In genomic region chr7:19160115-19160514, GRCm38 (mm10) we compare ENCODE assay signal across 7 mouse cellular contexts. TPM values are rescaled to one million over a fixed set of nuclear protein-coding genes. Genes with fewer than 3 reads are reported as not detected.
A peak's percentile ranks its signal among the peaks of the same experiment; 100 is the strongest.
DNase-seq lines count a peak whose midpoint lies in the region; ATAC-seq lines count a peak whose summit lies in the region.

No protein-coding gene starts in this region.

- peak overlapping the region; percentile 37 for H3K4me2 ChIP-seq in forebrain, embryonic 16.5 days (ENCODE audit: low read length)
- H3K4me2 ChIP-seq in liver, embryonic 11.5 days: peak overlapping the region; percentile 83
- peak overlapping the region; percentile 74 for H3K4me2 ChIP-seq in stomach, embryonic 14.5 days (replicated peaks; ENCODE audit: low read depth, low read length)

- under 1% methylated on average over 20 of the region's 20 CpGs for WGBS in forebrain, embryonic 16.5 days
- WGBS in liver, embryonic 11.5 days: 2% methylated on average over 20 of the region's 20 CpGs
- WGBS in stomach, embryonic 14.5 days: 1% methylated on average over 20 of the region's 20 CpGs

- peak overlapping the region; percentile 27 for H3K4me3 ChIP-seq in forebrain, embryonic 16.5 days (replicated peaks; ENCODE audit: low read length)
- peak overlapping the region; percentile 43 for H3K4me3 ChIP-seq in liver, embryonic 11.5 days (ENCODE audit: low read depth, low read length)
- H3K4me3 ChIP-seq in stomach, embryonic 14.5 days (ENCODE audit: low read depth, low read length): peak overlapping the region; percentile 37

- H3K27me3 ChIP-seq in forebrain, embryonic 16.5 days (replicated peaks; ENCODE audit: control insufficient read depth, insufficient read depth, low read length): peaks cover 4% of the 10 kb centered on the region; the same call in 1 of the 2 replicates
- peaks cover 26% of the 10 kb centered on the region for H3K27me3 ChIP-seq in liver, embryonic 11.5 days (replicated peaks; ENCODE audit: control insufficient read depth, insufficient read depth, low read length)
- H3K27me3 ChIP-seq in stomach, embryonic 14.5 days (ENCODE audit: control insufficient read depth, insufficient read depth, low read length): 0 out of 2 replicates have a peak, but pooled peaks cover 6% of the 10 kb centered on the region

- no peak overlapping the region for H3K27ac ChIP-seq in forebrain, embryonic 16.5 days (ENCODE audit: low read length)
- no peak overlapping the region for H3K27ac ChIP-seq in liver, embryonic 11.5 days (ENCODE audit: low read depth, low read length)
- no peak overlapping the region for H3K27ac ChIP-seq in stomach, embryonic 14.5 days (ENCODE audit: low read length)

- DNase-seq in thymus, postnatal 4 days: peak; percentile 53
- DNase-seq in thymus, postnatal 10 days (ENCODE audit: low spot score in 2 of 2): no peak
- peak; percentile 78 for DNase-seq in liver, embryonic 11.5 days (ENCODE audit: low spot score)
- DNase-seq in right cerebral cortex, postnatal 14 days: no peak

- peak overlapping the region; percentile 3; the same call in 1 of the 2 replicates for H3K9ac ChIP-seq in forebrain, embryonic 16.5 days (replicated peaks; ENCODE audit: low read depth, low read length)
- no peak overlapping the region for H3K9ac ChIP-seq in liver, embryonic 11.5 days (ENCODE audit: low read depth, low read length)
- no peak overlapping the region; the same call in 1 of the 2 replicates for H3K9ac ChIP-seq in stomach, embryonic 14.5 days (replicated peaks; ENCODE audit: low read depth, low read length)

- H3K9me3 ChIP-seq in forebrain, embryonic 16.5 days (ENCODE audit: control insufficient read depth, low read length): no peaks in the 10 kb centered on the region
- no peaks in the 10 kb centered on the region for H3K9me3 ChIP-seq in liver, embryonic 11.5 days (ENCODE audit: control insufficient read depth, low read length)
- no peaks in the 10 kb centered on the region for H3K9me3 ChIP-seq in stomach, embryonic 14.5 days (ENCODE audit: control insufficient read depth, low read depth, low read length)

- no peaks in the 10 kb centered on the region for H3K36me3 ChIP-seq in forebrain, embryonic 16.5 days (ENCODE audit: control insufficient read depth, insufficient read depth)
- H3K36me3 ChIP-seq in liver, embryonic 11.5 days (ENCODE audit: control insufficient read depth, insufficient read depth, low read length): peaks cover under 1% of the 10 kb centered on the region; the same call in 1 of the 2 replicates
- H3K36me3 ChIP-seq in stomach, embryonic 14.5 days (ENCODE audit: control insufficient read depth, insufficient read depth, low read length): no peaks in the 10 kb centered on the region

- H3K4me1 ChIP-seq in forebrain, embryonic 16.5 days (replicated peaks; ENCODE audit: control insufficient read depth, insufficient read depth, low read length): peaks cover 44% of the 10 kb centered on the region
- H3K4me1 ChIP-seq in liver, embryonic 11.5 days (replicated peaks; ENCODE audit: control insufficient read depth, insufficient read depth, low read length): peaks cover 36% of the 10 kb centered on the region
- peaks cover 25% of the 10 kb centered on the region for H3K4me1 ChIP-seq in stomach, embryonic 14.5 days (ENCODE audit: control insufficient read depth, insufficient read depth, low read length)

- peak; percentile 14; the same call in 1 of the 2 replicates for ATAC-seq in forebrain, embryonic 16.5 days
- ATAC-seq in liver, embryonic 11.5 days (replicated peaks; ENCODE audit: low FRiP score): peak; percentile 67
- ATAC-seq in stomach, embryonic 14.5 days (ENCODE audit: insufficient number of reproducible peaks, insufficient read depth, low FRiP score, low read depth): peak; percentile 48; the same call in 1 of the 2 replicates
- ATAC-seq in activated CD4-positive, CD25-positive, alpha-beta regulatory T cell, adult 4 months: no peak

RNA-seq across cellular contexts. Expression of gene Gipr, which starts 5.8 kb away (rescaled TPM):
- polyA plus RNA-seq in forebrain, embryonic 16.5 days (2015; fragmentation: Nextera tagmentation; extraction: Ambion mirVana): 21.8 and 32.1 TPM in 2 replicates
- 0.69 and 0.73 TPM in 2 replicates for polyA plus RNA-seq in liver, embryonic 11.5 days (2014; fragmentation: Nextera tagmentation; extraction: Ambion mirVana)
- polyA plus RNA-seq in stomach, embryonic 14.5 days (2014; fragmentation: Nextera tagmentation; extraction: Ambion mirVana): 1.1 and 1.9 TPM in 2 replicates
- not detected for polyA plus RNA-seq in activated CD4-positive, CD25-positive, alpha-beta regulatory T cell, adult 4 months (2017; shearing (Covaris generic))

RNA-seq across cellular contexts. Expression of gene Snrpd2, which starts 10.6 kb away (rescaled TPM):
- polyA plus RNA-seq in forebrain, embryonic 16.5 days (2015; fragmentation: Nextera tagmentation; extraction: Ambion mirVana): 116 and 118 TPM in 2 replicates
- polyA plus RNA-seq in liver, embryonic 11.5 days (2014; fragmentation: Nextera tagmentation; extraction: Ambion mirVana): 140 and 158 TPM in 2 replicates
- polyA plus RNA-seq in stomach, embryonic 14.5 days (2014; fragmentation: Nextera tagmentation; extraction: Ambion mirVana): 143 and 161 TPM in 2 replicates
- 10 to 100 TPM; 85.2 to 96.5 TPM for polyA plus RNA-seq in activated CD4-positive, CD25-positive, alpha-beta regulatory T cell, adult 4 months (2017; shearing (Covaris generic))

RNA-seq across cellular contexts. Expression of gene Qpctl, which starts 11.0 kb away (rescaled TPM):
- 17.1 and 22.4 TPM in 2 replicates for polyA plus RNA-seq in forebrain, embryonic 16.5 days (2015; fragmentation: Nextera tagmentation; extraction: Ambion mirVana)
- polyA plus RNA-seq in liver, embryonic 11.5 days (2014; fragmentation: Nextera tagmentation; extraction: Ambion mirVana): 7.5 and 9.5 TPM in 2 replicates
- 10.9 and 11.3 TPM in 2 replicates for polyA plus RNA-seq in stomach, embryonic 14.5 days (2014; fragmentation: Nextera tagmentation; extraction: Ambion mirVana)
- 10 to 100 TPM in 1 of 2 experiments, 1 to 10 TPM in 1; 8.9 to 11.6 TPM for polyA plus RNA-seq in activated CD4-positive, CD25-positive, alpha-beta regulatory T cell, adult 4 months (2017; shearing (Covaris generic))

RNA-seq across cellular contexts. Expression of gene Eml2, which starts 16.1 kb away (rescaled TPM):
- 8.3 and 14.4 TPM in 2 replicates for polyA plus RNA-seq in forebrain, embryonic 16.5 days (2015; fragmentation: Nextera tagmentation; extraction: Ambion mirVana)
- polyA plus RNA-seq in liver, embryonic 11.5 days (2014; fragmentation: Nextera tagmentation; extraction: Ambion mirVana): 2.7 and 3.8 TPM in 2 replicates
- polyA plus RNA-seq in stomach, embryonic 14.5 days (2014; fragmentation: Nextera tagmentation; extraction: Ambion mirVana): 4.1 and 4.8 TPM in 2 replicates
- polyA plus RNA-seq in activated CD4-positive, CD25-positive, alpha-beta regulatory T cell, adult 4 months (2017; shearing (Covaris generic)): 10 to 100 TPM in 1 of 2 experiments, 1 to 10 TPM in 1; 5.2 to 16.9 TPM

RNA-seq across cellular contexts. Expression of gene Fbxo46, which starts 40.5 kb away (rescaled TPM):
- 25.4 and 28.3 TPM in 2 replicates for polyA plus RNA-seq in forebrain, embryonic 16.5 days (2015; fragmentation: Nextera tagmentation; extraction: Ambion mirVana)
- 9.9 TPM in 2 replicates for polyA plus RNA-seq in liver, embryonic 11.5 days (2014; fragmentation: Nextera tagmentation; extraction: Ambion mirVana)
- polyA plus RNA-seq in stomach, embryonic 14.5 days (2014; fragmentation: Nextera tagmentation; extraction: Ambion mirVana): 9.1 and 9.5 TPM in 2 replicates
- 10 to 100 TPM; 17.1 to 17.7 TPM for polyA plus RNA-seq in activated CD4-positive, CD25-positive, alpha-beta regulatory T cell, adult 4 months (2017; shearing (Covaris generic))

Comparison
In these comparisons a context has a peak if more than half of its experiments do, and no peak if none do; other contexts are left out.
1. DNase-seq: peak in thymus, postnatal 4 days (single experiment) and liver, embryonic 11.5 days (single experiment); none in thymus, postnatal 10 days (0 of 2) and right cerebral cortex, postnatal 14 days (single experiment).
2. Peak in every context shown above with its lines, with median percentiles within 50 percentile points of each other: H3K4me2 ChIP-seq and H3K4me3 ChIP-seq.